ENCODE assay signal across 15 mouse cellular contexts in genomic region chr17:49258496-49258895, GRCm38 (mm10).
DNase-seq lines count a peak whose midpoint lies in the region; ATAC-seq and TF ChIP-seq lines count a peak whose summit lies in the region.
"Had no signal": no experiment of that assay in that cellular context is flagged by ENCODE, and none has a peak within 500 bp of the region (broad histone marks: within the 10 kb centered on the region; RNA-seq: fewer than 3 reads in every experiment).

No protein-coding gene starts in this region.

- peak; percentile 30; the same call in 1 of the 2 replicates for TF ChIP-seq CTCF in gastrocnemius, adult 2 months (IDR thresholded peaks at IDR 0.05)
- TF ChIP-seq CTCF in liver, adult 2 months (IDR thresholded peaks at IDR 0.05; ENCODE audit: low read depth, low read length): peak; percentile 30; the same call in 1 of the 2 replicates
- TF ChIP-seq CTCF in E14TG2a.4 (conservative IDR thresholded peaks at IDR 0.05; ENCODE audit: low read length): peak; percentile 47
- 0 out of 2 replicates have a peak, but pooled peaks have one; percentile 14 for TF ChIP-seq CTCF in bone marrow, adult 2 months (IDR thresholded peaks at IDR 0.05; ENCODE audit: control insufficient read depth, insufficient read depth, low read length)

- no peak for TF ChIP-seq POLR2A in liver, adult 2 months (IDR thresholded peaks at IDR 0.05; ENCODE audit: extremely low read depth, insufficient read depth, low read length)
- TF ChIP-seq POLR2A in bone marrow, adult 2 months (IDR thresholded peaks at IDR 0.05; ENCODE audit: borderline replicate concordance, control insufficient read depth, low read depth, low read length): no peak

- intact Hi-C loops in gastrocnemius, adult 2 months (cut with DNase I): no loop called here

- no peak for DNase-seq in gastrocnemius, adult 2 months
- no peak for DNase-seq in gastrocnemius, postnatal 10 days
- no peak for DNase-seq in liver, adult 2 months (ENCODE audit: extremely low read depth, low read depth, low spot score)
- DNase-seq in liver: no peak
- DNase-seq in embryo, embryonic 10 days (ENCODE audit: low spot score): no peak
- DNase-seq: adrenal gland, postnatal 36 days; heart, adult 11 months; kidney, adult 18-20 months had no signal

- no peak overlapping the region for H3K27ac ChIP-seq in gastrocnemius, adult 2 months
- H3K27ac ChIP-seq in liver, adult 2 months (replicated peaks; ENCODE audit: insufficient read depth, low read depth, low read length): no peak overlapping the region
- no peak overlapping the region for H3K27ac ChIP-seq in bone marrow, adult 2 months (ENCODE audit: control insufficient read depth, insufficient read depth, low read depth, low read length, poor library complexity)
- no peak overlapping the region for H3K27ac ChIP-seq in neural tube, embryonic 15.5 days (replicated peaks)
- H3K27ac ChIP-seq: embryonic facial prominence, embryonic 13.5 days; hindbrain, embryonic 14.5 days; neural tube, embryonic 13.5 days had no signal

- no peaks in the 10 kb centered on the region; the same call in 1 of the 2 replicates for H3K9me3 ChIP-seq in E14TG2a.4 (ENCODE audit: low read length)
- H3K9me3 ChIP-seq in neural tube, embryonic 15.5 days (replicated peaks): no peaks in the 10 kb centered on the region
- H3K9me3 ChIP-seq: embryonic facial prominence, embryonic 13.5 days; neural tube, embryonic 13.5 days had no signal

- no peak overlapping the region for H3K4me2 ChIP-seq in neural tube, embryonic 15.5 days
- H3K4me2 ChIP-seq: embryonic facial prominence, embryonic 13.5 days; hindbrain, embryonic 14.5 days; neural tube, embryonic 13.5 days had no signal

- H3K9ac ChIP-seq in liver, adult 2 months (ENCODE audit: low read depth, low read length): no peak overlapping the region
- H3K9ac ChIP-seq in neural tube, embryonic 15.5 days (replicated peaks): no peak overlapping the region
- H3K9ac ChIP-seq: embryonic facial prominence, embryonic 13.5 days; hindbrain, embryonic 14.5 days; neural tube, embryonic 13.5 days had no signal

- H3K36me3 ChIP-seq in liver, adult 2 months (ENCODE audit: control insufficient read depth, insufficient read depth, low read length): no peaks in the 10 kb centered on the region
- H3K36me3 ChIP-seq in E14TG2a.4 (ENCODE audit: insufficient read depth, low read length): no peaks in the 10 kb centered on the region
- H3K36me3 ChIP-seq in neural tube, embryonic 15.5 days: no peaks in the 10 kb centered on the region
- H3K36me3 ChIP-seq: embryonic facial prominence, embryonic 13.5 days; G1E; neural tube, embryonic 13.5 days had no signal

- H3K4me1 ChIP-seq in liver, adult 2 months (ENCODE audit: control insufficient read depth, insufficient read depth, low read length): no peaks in the 10 kb centered on the region
- no peaks in the 10 kb centered on the region for H3K4me1 ChIP-seq in E14TG2a.4 (replicated peaks; ENCODE audit: low read depth, low read length)
- H3K4me1 ChIP-seq in bone marrow, adult 2 months (ENCODE audit: control insufficient read depth, insufficient read depth, low read length): no peaks in the 10 kb centered on the region
- H3K4me1 ChIP-seq in neural tube, embryonic 15.5 days: peaks cover 3% of the 10 kb centered on the region; the same call in 1 of the 2 replicates
- H3K4me1 ChIP-seq: embryonic facial prominence, embryonic 13.5 days had no signal

- H3K4me3 ChIP-seq in gastrocnemius, adult 2 months: no peak overlapping the region
- H3K4me3 ChIP-seq in liver, adult 2 months (ENCODE audit: insufficient read depth, low read depth, low read length): no peak overlapping the region
- H3K4me3 ChIP-seq in E14TG2a.4 (replicated peaks; ENCODE audit: low read length): no peak overlapping the region
- H3K4me3 ChIP-seq in bone marrow, adult 2 months (replicated peaks; ENCODE audit: control insufficient read depth, low read depth, low read length): no peak overlapping the region
- no peak overlapping the region for H3K4me3 ChIP-seq in neural tube, embryonic 15.5 days (replicated peaks)
- H3K4me3 ChIP-seq: embryonic facial prominence, embryonic 13.5 days; neural tube, embryonic 13.5 days had no signal

- H3K79me2 ChIP-seq in liver, adult 2 months (ENCODE audit: control insufficient read depth, insufficient read depth, low read length): no peaks in the 10 kb centered on the region

- H3K27me3 ChIP-seq in liver, adult 2 months (ENCODE audit: control insufficient read depth, insufficient read depth, low read length): no peaks in the 10 kb centered on the region
- H3K27me3 ChIP-seq in E14TG2a.4 (ENCODE audit: insufficient read depth, low read length): no peaks in the 10 kb centered on the region; the same call in none of the 2 replicates
- H3K27me3 ChIP-seq in neural tube, embryonic 15.5 days (replicated peaks): no peaks in the 10 kb centered on the region
- H3K27me3 ChIP-seq: embryonic facial prominence, embryonic 13.5 days had no signal

- ATAC-seq in neural tube, embryonic 15.5 days (ENCODE audit: low FRiP score): no peak
